Mouse (Mus musculus) lung, postnatal 0 days (tissue): ENCODE measurements around the gene Eml1.

Experiments
- CTCF ChIP-seq: IDR thresholded peaks from 2 replicates; pipeline ENCODE4 v1.5.1; 2016; ENCODE audit warnings: antibody characterized with exemption, mild to moderate bottlenecking
- EP300 ChIP-seq: IDR thresholded peaks from 2 replicates; pipeline ENCODE4 v1.6.1; 2016; ENCODE audit warnings: antibody characterized with exemption, mild to moderate bottlenecking, control low read depth

DNA sequence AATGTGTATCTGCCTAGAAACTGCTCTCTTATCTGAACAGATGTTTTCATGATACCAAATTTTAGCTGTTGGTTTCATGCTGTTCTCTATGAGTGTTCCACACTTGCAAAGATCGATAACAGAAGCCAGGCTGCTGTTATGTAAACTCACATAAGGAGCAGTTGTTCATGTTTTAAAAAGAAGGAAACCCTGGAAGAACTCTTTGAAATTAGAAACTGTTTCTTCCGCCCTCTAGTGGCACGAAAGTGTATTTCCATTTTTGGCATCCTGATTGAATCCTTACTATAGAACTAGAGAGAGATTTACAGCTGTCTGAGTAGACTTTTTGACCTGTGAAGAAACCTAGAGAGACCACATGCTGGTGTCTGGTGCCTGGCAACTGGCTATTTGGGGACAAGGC is 140.3 kb downstream of the Eml1 start:
- TF ChIP-seq CTCF (peak; percentile 72), EP300 (no peak)
